Mouse (Mus musculus) spleen, adult 10 weeks (tissue): ENCODE data around the gene Ina. TPM values are rescaled to one million over a fixed set of nuclear protein-coding genes. Genes with fewer than 3 reads are reported as not detected.

ENCODE experiments used
- polyA plus RNA-seq: library from polyadenylated mRNA; stranded (reverse); fragments of 350-450 nt; fragmentation: Illumina TruSeq; extraction: RNeasy Lipid Tissue Mini Kit (QIAGEN cat#74804); gene quantifications from one replicate; pipeline ENCODE4 v1.2.3, GENCODE M21; 2015; ENCODE audit warnings: low replicate concordance; ENCODE audit not compliant: insufficient read depth

The Ina gene
- polyA plus RNA-seq, result not detected

DNA sequence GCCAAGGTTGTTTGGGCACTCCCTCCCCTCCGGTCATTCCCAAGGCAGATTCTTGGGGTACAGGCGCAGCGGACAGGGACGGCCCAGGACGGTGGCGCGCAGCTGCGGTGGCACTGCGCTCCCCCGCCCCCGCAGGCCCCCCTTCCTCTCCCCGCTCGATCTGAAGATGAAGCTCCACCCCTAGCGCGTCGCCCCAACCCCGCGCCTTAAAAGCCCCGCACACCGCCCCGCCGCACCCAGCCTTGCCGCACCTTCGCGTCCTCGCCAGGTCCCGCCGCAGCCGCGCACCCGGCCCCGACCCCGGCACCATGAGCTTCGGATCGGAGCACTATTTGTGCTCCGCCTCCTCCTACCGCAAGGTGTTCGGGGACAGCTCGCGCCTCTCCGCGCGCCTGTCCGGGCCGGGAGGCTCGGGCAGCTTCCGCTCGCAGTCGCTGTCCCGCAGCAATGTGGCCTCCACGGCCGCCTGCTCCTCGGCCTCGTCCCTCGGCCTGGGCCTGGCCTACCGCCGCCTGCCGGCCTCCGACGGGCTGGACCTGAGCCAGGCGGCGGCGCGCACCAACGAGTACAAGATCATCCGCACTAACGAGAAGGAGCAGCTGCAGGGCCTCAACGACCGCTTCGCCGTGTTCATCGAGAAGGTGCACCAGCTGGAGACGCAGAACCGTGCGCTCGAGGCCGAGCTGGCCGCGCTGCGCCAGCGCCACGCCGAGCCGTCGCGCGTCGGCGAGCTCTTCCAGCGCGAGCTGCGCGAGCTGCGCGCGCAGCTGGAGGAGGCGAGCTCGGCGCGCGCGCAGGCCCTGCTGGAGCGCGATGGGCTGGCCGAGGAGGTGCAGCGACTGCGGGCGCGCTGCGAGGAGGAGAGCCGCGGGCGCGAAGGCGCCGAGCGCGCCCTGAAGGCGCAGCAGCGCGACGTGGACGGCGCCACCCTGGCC is at the start of gene Ina, which contains the start of gene Nt5c2:
Ina (plus strand) TSS at position 252 of the 935 bp plus-strand sequence.
Nt5c2 (minus strand) TSS at position 707 of the 935 bp plus-strand sequence.

GRCm38 (mm10) chr19:47050271-47051032 is 36.0 kb downstream of the Ina start, which contains the start of gene Pcgf6:
Pcgf6 (minus strand) TSS chr19:47050906.

GRCm38 (mm10) chr19:47067096-47067882 is 52.8 kb downstream of the Ina start, which contains the start of gene Taf5:
Taf5 (plus strand) TSS chr19:47067746.

Other genes with a start within 250 kb of the Ina start
- gene Nt5c2, start 455 bp downstream of the Ina start, polyA plus RNA-seq, result 60.9 TPM
- 34.3 TPM for gene Pcgf6, start 36.2 kb downstream of the Ina start, polyA plus RNA-seq
- gene Taf5, start 53.0 kb downstream of the Ina start, polyA plus RNA-seq, result 11.7 TPM
- 431 TPM for gene Usmg5, start 75.9 kb downstream of the Ina start, polyA plus RNA-seq
- gene Pdcd11, start 76.1 kb downstream of the Ina start, polyA plus RNA-seq, result 17.8 TPM
- gene Calhm2, start 123.6 kb downstream of the Ina start, polyA plus RNA-seq, result 17.5 TPM
- not detected for gene Calhm1, start 129.6 kb downstream of the Ina start, polyA plus RNA-seq
- not detected for gene Calhm3, start 143.1 kb downstream of the Ina start, polyA plus RNA-seq
- 0.32 TPM for gene Neurl1a, start 164.1 kb downstream of the Ina start, polyA plus RNA-seq